Mouse (Mus musculus) limb, embryonic 13.5 days (tissue): ENCODE results near the gene B430218F22Rik. TPM values are rescaled to one million over a fixed set of nuclear protein-coding genes. Genes with fewer than 3 reads are reported as not detected.

Source experiments
- ATAC-seq: fragments of 200-750 bp; cut with Nextera tagmentation; 2 replicates; pipeline ENCODE4 v1.8.0; 2017; ENCODE audit warnings: low read depth, moderate number of reproducible peaks, moderate TSS enrichment; ENCODE audit not compliant: low FRiP score
- H3K27ac ChIP-seq: fragments of 300-500 bp; sonication (generic); 2 replicates; pipeline ENCODE4 v1.5.1; 2015; ENCODE audit warnings: inconsistent platforms, mild to moderate bottlenecking, moderate library complexity
- H3K27me3 ChIP-seq: fragments of 300-500 bp; sonication (generic); 2 replicates; pipeline ENCODE4 v1.6.1; 2015; ENCODE audit warnings: mild to moderate bottlenecking, inconsistent platforms
- H3K36me3 ChIP-seq: fragments of 300-500 bp; sonication (generic); 2 replicates; pipeline ENCODE4 v1.6.1; 2015; ENCODE audit warnings: inconsistent platforms, mild to moderate bottlenecking, moderate library complexity
- H3K4me1 ChIP-seq: fragments of 300-500 bp; sonication (generic); 2 replicates; pipeline ENCODE4 v1.6.1; 2015; ENCODE audit warnings: inconsistent platforms
- H3K4me2 ChIP-seq: fragments of 300-500 bp; sonication (generic); replicated peaks from 2 replicates; pipeline ENCODE4 v1.6.1; 2015; ENCODE audit warnings: inconsistent platforms, mild to moderate bottlenecking, moderate library complexity
- H3K4me3 ChIP-seq: fragments of 300-500 bp; sonication (generic); 2 replicates; pipeline ENCODE4 v1.5.1; 2015; ENCODE audit warnings: moderate library complexity, mild to moderate bottlenecking, inconsistent platforms
- H3K9ac ChIP-seq: fragments of 300-500 bp; sonication (generic); 2 replicates; pipeline ENCODE4 v1.6.1; 2015; ENCODE audit warnings: mild to moderate bottlenecking, inconsistent platforms
- H3K9me3 ChIP-seq: fragments of 300-500 bp; sonication (generic); 2 replicates; pipeline ENCODE4 v1.6.1; 2016; ENCODE audit warnings: inconsistent platforms
- WGBS: fragments of 180-500 bp; shearing (Covaris S2); methylation state at CpG from one replicate; pipeline ENCODE4 v1.1.7; 2015; 5-methylcytosine and 5-hydroxymethylcytosine counted together
- polyA plus RNA-seq: library from polyadenylated mRNA; unstranded; fragments of >200 nt; fragmentation: Nextera tagmentation; extraction: Ambion mirVana; gene quantifications from 2 replicates; pipeline ENCODE4 v1.2.1, GENCODE M21; 2015

B430218F22Rik gene
- polyA plus RNA-seq, 1 experiment from 2014 or later = 0.83 TPM

- Histone ChIP-seq H3K4me3 (no peak overlapping the region), H3K9me3 (no peaks in the 10 kb centered on the region), H3K27ac (no peak overlapping the region), H3K27me3 (no peaks in the 10 kb centered on the region), H3K9ac (no peak overlapping the region), H3K36me3 (no peaks in the 10 kb centered on the region), H3K4me1 (no peaks in the 10 kb centered on the region), H3K4me2 (no peak overlapping the region)
- no peak for ATAC-seq
- 79% methylated on average over 6 of the region's 6 CpGs for WGBS
Observed at GRCm38 (mm10) chr13:118411297-118411992, 25.0 kb downstream of the B430218F22Rik start.

- Histone ChIP-seq H3K27me3 (no peaks in the 10 kb centered on the region), H3K4me3 (no peak overlapping the region), H3K27ac (no peak overlapping the region), H3K4me2 (no peak overlapping the region), H3K36me3 (no peaks in the 10 kb centered on the region), H3K9ac (no peak overlapping the region), H3K4me1 (no peaks in the 10 kb centered on the region), H3K9me3 (no peaks in the 10 kb centered on the region)
- ATAC-seq = no peak
- WGBS = 52% methylated on average over 4 of the region's 4 CpGs
Observed at GRCm38 (mm10) chr13:118418163-118418562, 31.7 kb downstream of the B430218F22Rik start.

GRCm38 (mm10) chr13:118420408-118420807, 34.0 kb downstream of the B430218F22Rik start:
- Histone ChIP-seq H3K4me1 (no peaks in the 10 kb centered on the region), H3K27ac (no peak overlapping the region), H3K27me3 (no peaks in the 10 kb centered on the region), H3K9ac (no peak overlapping the region), H3K4me2 (no peak overlapping the region), H3K36me3 (no peaks in the 10 kb centered on the region), H3K4me3 (no peak overlapping the region), H3K9me3 (no peaks in the 10 kb centered on the region)
- 70% methylated on average over 1 of the region's 1 CpGs for WGBS
- no peak for ATAC-seq

- WGBS = 100% methylated on average over 1 of the region's 1 CpGs
- no peaks in the 10 kb centered on the region for H3K4me1 ChIP-seq
- no peaks in the 10 kb centered on the region for H3K9me3 ChIP-seq
- H3K27ac ChIP-seq = no peak overlapping the region
- no peak overlapping the region for H3K4me2 ChIP-seq
- H3K9ac ChIP-seq = no peak overlapping the region
- H3K4me3 ChIP-seq = no peak overlapping the region
- no peaks in the 10 kb centered on the region for H3K36me3 ChIP-seq
- no peaks in the 10 kb centered on the region for H3K27me3 ChIP-seq
- ATAC-seq = no peak
Observed at GRCm38 (mm10) chr13:118420847-118421246, 34.4 kb downstream of the B430218F22Rik start.

Other genes starting within 250 kb of the B430218F22Rik start
- gene Mrps30, start 622 bp downstream of the B430218F22Rik start, polyA plus RNA-seq = 32.9 and 34.0 TPM in 2 replicates